Mouse (Mus musculus) adrenal gland (tissue): ENCODE data around the gene Zfp980.
"Not testable (repeated sequence)": the region's sequence is repeated elsewhere in the genome, so short reads cannot be mapped to it uniquely, and the experiment has no call there.

Experiments used
- intact Hi-C: fragments of 180-260 bp; cut with DNase I; formaldehyde crosslinking; loops from one replicate; pipeline ENCODE4 v1.15.1; 2025
- long read RNA-seq, 2 experiments: library from polyadenylated mRNA; unstranded; transcript quantifications; one replicate each; pipeline ENCODE4 v2.0.0; 2020; ENCODE audit warnings: borderline replicate concordance in 1 of 2; ENCODE audit not compliant: insufficient replicate concordance in 1 of 2

The Zfp980 gene
- long read RNA-seq, experiment 1 = 0 reads
- long read RNA-seq, experiment 2 = 0 reads

DNA sequence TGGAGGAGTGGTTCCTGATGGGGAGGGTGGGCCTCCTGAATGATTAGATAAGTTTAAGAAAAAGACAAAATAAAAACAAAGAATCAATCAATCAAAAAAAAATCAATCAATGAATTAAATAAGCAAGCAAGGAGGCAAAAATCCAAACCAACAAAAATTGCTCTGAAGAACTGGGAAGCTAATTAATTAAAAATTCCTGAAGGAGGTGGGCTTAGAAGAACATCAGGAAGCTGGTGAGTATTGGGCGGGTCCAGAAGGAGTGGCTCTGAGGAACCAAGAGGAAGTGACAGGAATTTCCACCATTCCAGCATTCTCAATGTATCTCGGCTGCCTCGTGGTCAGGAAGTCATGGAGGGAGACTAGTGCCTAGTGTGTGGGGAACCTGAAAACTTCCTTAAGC, at the start of gene Zfp980:
TSS of gene Zfp980 (plus strand) at position 301 of the 400 bp plus-strand sequence.
- intact Hi-C loops = not testable (repeated sequence)

DNA sequence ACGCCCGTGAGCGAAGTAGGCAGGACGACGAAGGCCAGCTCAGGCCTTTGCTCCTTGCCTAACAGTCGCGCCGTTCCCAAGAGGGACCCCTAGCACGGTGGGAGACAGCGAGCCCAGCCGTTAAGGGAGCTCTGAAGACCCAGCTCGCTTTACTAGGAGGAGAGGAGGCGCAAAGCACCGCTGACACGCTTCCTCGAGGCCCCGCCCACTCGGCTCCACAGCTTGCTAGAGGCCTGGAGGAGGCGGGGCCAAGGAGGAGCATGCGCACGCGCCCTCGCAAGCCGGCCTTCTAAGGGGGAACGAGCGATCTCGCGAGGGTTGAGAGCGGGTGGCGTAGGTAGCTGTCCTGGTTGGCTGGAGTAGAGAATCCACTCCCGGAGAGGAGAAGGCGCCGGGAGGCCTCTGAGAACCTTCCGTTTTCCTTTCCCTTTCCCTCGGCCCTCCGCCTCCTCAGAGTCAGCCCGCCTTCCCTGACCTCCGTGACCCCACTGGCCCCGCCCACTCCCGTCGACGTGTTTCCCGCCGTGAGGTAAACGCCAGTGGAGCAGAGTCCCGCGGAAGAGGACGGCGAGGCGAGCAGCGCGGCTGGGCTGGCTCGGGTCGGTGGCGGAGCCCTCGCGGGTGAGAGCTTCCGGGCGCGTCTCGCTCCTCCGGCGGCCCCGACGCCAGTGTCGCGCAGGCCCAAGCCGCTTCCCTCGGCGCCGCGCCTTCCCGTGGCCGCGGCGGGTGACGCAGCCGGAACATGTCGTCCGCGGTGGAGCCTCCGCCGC, 29.9 kb upstream of the Zfp980 start:
- intact Hi-C loops = not testable (repeated sequence)

DNA sequence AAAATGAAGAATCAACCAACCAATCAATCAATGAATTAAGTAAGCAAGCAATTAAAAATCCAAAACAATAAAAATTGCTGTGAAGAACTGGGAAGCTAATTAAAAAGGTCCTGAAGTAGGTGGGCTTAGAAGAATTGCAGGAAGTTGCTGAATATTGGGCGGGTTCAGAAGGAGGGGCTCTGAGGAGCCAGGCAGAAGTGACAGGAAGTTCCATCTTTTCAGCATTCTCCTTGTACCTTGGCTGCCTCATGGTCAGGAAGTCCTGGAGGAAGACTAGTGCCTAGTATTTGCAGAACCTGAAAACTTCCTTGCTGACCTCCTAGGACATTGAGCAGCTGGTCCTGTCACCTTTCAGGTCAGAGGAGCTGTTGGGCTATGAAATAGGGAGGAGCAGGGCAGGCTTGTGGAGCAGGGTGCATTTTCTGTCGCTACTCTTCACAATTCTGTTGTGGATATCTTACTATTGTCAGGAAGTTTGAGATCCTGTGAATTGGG, 3.8 kb downstream of the Zfp980 start:
- intact Hi-C loops = not testable (repeated sequence)

DNA sequence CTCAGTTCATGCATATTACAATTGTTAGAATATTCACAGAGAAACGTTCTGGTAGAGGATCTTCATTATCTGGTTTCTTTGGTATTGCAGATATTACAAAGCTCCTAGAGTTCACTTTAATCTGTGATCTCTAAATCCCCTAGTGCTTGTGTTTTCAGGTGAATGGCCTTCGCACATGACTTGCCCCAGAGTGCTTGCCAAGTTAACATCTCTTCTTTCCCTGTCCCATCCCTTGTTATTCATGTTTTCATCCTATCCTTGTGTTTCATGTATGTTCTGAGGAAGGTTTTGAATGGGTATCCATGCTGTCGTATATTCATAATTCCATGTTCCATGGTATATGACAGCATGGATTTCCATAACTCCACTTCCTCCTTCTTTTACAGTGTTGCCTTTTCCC, 9.7 kb downstream of the Zfp980 start:
- intact Hi-C loops = not testable (repeated sequence)

DNA sequence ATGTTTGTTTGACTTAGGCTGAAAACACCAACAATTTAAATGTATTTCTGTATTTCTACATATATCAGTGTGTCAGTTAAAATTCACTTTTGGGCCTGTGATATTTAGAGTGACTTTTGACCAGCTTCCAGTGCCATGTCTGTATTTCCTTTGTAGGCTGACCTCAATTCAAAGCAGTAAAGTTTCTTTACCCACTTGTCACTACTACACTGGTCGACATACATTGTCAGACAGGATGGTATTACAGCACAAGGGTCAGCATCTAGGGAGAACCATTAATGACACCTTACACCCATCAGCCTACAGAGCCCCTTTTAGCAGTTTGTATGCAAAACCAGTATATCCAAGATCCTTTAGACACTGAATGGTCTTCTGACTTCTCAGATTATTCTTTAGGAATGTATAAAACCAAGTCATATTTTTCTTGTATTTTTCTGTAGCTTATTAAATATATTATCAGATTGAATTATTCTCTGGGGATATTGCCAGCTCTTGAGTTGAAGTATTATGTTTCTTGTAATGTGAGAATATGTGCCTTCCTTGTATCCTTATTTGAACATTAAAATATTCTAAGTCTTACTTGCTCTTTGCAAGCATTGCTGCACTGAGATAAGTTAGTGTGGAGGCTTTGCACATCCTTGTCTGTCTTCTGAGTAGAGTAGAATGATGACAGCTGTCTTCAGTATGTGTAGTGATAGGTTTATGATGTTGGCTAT, 10.3 kb downstream of the Zfp980 start:
- intact Hi-C loops = not testable (repeated sequence)

DNA sequence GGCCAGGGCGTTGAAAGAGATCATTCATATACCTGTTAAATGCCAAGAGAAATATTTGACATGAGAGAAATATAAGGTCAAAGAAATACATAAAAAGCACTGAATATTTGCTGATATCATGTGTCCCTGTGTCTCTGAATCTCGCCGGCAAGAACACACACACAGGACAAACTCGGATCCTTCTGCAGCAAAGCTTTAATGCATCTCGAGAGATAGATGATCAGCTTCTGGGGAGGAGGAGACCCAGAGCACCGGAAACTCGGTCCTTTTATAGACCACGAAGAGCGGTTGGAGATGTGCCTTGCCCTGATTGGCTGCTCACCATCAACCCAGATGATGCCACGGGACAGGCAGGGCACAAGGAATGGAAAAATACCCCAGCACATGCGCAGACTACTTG, 11.5 kb downstream of the Zfp980 start:
- intact Hi-C loops = not testable (repeated sequence)

DNA sequence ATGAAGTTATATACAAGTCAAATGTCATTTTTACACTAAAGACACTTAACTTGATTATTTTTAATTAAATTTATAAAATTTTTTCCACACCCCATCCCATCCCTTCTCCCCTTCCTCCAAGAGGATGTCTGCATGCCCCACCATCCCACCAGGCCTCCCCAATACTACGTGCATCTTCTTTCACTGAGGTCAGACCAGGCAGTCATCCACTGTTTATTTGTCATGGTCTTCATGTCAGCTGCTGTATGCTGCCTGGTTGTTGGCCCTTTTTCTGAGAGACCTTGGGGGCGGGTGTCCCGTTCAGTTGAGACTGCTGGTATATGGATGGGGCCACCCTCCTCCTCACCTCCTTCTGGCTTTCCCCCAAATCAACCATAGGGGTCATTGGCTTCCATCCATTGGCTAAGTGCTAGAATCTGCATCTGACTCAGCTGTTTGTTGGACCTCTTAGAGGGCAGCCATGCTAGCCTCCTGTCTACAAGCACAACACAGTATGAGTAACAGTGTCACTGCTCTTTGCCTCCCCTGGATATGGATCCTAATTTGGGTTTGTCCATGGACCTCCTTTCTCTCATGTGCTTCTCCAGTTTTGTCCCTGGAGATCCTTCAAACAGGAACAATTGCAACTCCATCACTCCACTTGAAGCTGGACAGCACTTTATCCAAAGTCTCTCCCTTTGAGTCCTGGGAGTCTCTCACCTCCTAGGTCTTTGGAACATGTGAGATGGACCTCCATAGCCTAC, 12.7 kb downstream of the Zfp980 start:
- intact Hi-C loops = not testable (repeated sequence)

DNA sequence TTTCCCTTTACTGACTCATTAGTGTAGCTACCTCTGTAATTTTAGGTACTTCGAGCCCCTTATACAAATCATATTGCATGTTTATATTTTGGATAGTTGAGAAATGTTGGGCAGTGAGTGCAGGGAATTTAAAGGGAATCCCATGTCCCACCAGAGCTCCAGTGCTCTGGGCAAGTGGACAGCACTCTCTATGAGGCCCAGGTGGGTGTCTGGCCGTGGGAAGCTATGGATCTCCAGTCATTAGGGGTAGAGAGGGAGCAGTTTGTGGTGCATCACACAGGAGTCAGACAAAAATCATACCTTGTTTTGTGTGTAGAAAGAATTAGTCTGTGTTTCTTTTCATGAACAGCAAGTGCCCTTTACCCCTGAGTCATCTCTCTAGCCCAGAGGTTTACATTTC, 15.6 kb downstream of the Zfp980 start:
- intact Hi-C loops = not testable (repeated sequence)

DNA sequence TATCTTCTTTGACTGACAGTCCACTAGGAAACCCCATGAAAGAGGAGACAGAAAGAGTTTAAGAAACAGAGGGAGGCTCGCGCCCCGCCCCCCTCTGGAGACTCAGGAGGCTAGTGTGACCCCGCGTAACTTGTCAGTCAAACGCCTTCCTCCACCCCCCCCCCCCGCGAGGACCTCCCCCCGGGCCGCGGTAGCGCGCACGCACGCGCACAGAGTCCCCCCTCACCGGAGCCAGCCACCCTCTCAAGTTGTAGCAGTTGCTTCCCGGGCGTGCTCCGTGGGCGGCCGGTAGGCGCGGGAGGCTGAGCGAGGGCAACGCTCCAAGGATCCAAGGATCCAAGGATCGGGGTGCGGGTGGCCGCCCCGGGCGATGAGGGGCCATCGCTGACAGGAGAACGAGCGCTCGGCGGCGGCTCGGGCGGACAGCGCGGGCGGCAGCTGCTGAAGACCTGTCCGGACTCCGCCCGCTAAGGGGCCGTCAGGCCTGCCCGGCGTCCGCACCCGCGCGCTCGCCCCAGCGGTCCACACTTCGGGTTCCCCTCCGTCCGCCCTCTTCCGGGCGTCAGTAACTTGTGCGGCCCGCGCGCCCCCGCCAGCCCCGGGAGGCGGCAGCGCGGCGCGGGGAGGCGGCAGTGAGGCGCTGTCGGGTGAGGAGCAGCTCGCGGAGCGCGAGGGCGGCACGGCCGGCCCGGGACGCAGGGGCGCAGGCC, 74.6 kb downstream of the Zfp980 start:
- intact Hi-C loops = not testable (repeated sequence)

DNA sequence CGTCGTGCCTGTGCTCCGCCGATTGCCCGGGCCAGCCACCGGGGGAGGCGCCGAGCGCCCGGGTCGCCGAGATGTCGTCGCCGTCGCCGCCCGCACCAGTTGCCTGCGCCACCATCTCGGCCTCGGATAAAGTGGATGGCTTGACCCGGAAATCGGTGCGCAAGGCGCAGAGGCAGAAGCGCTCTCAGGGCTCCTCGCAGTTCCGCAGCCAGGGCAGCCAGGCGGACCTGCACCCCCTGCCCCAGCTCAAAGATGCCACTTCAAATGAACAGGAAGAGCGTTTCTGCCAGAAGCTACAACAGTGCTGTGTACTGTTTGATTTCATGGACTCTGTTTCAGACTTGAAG, 75.1 kb downstream of the Zfp980 start:
- intact Hi-C loops = not testable (repeated sequence)
